Mouse (Mus musculus) urinary bladder, adult 18-20 months (tissue): ENCODE measurements around the gene Zfp872.
A peak's percentile ranks its signal among the peaks of the same experiment; 100 is the strongest.
"Not testable (repeated sequence)": the region's sequence is repeated elsewhere in the genome, so short reads cannot be mapped to it uniquely, and the experiment has no call there.

Source experiments
- DNase-seq, 2 experiments: peaks; one replicate each; pipeline ENCODE4 v3.0.0; 2022; ENCODE audit warnings: low spot score in 2 of 2, mixed read lengths in 2 of 2

The Zfp872 gene

DNA sequence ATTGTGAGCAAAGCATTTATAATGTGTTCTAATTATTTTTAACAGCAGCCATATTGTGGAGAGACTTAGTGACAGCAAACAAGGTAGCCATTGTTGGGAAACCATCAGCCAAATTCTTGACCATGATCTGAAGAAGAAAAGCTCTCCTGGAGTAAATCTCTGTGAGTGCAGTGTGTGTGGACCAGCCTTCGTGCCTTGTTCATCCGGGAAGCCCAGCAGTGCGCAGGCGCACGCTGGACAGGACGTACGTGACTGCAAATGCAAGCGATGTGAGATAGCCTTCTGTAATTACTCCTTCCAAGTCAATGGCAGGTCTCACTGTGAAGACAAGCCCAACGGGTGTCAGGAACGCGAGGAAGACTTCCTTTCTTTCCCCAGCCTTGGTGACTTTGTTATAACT, 18.6 kb upstream of the Zfp872 start:
- DNase-seq, result no peak

- DNase-seq, result no peak
Observed at GRCm38 (mm10) chr9:22172318-22172717, 15.6 kb upstream of the Zfp872 start.

- peak; percentile 18 for DNase-seq
Observed at GRCm38 (mm10) chr9:22196412-22196811, 8.5 kb downstream of the Zfp872 start.

GRCm38 (mm10) chr9:22213785-22214194, 25.9 kb downstream of the Zfp872 start:
- DNase-seq, result peak in 1 of 2 experiments; percentile 36

- no peak for DNase-seq
Observed at GRCm38 (mm10) chr9:22214549-22214948, 26.7 kb downstream of the Zfp872 start.

- DNase-seq, result no peak
Observed at GRCm38 (mm10) chr9:22216705-22217104, 28.8 kb downstream of the Zfp872 start.

- DNase-seq, result no peak
Observed at GRCm38 (mm10) chr9:22217858-22218493, 30.1 kb downstream of the Zfp872 start.

- DNase-seq, result no peak
Observed at GRCm38 (mm10) chr9:22224066-22224465, 36.2 kb downstream of the Zfp872 start.

DNA sequence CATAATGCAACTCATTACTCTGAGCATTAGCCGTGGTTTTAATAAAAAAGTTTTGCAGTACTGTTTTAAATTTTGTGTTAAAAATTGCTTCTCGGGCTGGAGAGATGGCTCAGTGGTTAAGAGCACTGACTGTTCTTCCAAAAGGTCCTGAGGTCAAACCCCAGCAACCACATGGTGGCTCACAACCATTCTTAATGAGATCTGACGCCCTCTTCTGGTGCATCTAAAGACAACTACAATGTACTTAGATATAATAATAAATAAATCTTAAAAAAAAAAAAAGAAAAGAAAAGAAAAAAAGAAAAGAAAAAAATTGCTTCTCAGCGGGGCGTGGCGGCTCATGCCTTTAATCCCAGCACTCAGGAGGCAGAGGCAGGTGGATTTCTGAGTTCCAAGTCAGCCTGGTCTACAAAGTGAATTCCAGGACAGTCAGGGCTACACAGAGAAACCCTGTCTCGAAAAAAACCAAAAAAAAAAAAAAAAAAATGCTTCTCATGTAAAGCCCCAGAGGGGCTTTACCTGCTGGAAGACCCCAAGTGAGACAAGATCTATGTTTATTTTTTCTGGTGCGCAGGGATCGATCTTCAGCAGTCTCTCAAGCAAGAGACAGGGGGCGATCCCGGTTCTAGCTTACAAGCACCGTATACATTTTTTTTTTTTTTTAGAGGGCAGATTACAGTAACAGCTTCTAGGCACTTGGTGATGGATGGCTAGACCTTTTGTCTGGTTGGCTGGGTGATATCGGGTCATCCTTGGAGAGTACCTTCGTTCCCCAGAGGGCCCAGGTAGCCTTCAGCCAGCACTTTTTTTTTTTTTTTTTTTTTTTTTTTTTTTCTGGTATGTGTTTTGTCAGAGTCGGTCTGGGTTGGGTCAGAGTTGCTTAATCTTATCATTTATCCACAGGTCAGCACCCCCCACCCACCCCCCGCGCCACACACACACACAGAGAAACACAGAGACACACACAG, 36.9 kb downstream of the Zfp872 start:
- DNase-seq, result no peak

DNA sequence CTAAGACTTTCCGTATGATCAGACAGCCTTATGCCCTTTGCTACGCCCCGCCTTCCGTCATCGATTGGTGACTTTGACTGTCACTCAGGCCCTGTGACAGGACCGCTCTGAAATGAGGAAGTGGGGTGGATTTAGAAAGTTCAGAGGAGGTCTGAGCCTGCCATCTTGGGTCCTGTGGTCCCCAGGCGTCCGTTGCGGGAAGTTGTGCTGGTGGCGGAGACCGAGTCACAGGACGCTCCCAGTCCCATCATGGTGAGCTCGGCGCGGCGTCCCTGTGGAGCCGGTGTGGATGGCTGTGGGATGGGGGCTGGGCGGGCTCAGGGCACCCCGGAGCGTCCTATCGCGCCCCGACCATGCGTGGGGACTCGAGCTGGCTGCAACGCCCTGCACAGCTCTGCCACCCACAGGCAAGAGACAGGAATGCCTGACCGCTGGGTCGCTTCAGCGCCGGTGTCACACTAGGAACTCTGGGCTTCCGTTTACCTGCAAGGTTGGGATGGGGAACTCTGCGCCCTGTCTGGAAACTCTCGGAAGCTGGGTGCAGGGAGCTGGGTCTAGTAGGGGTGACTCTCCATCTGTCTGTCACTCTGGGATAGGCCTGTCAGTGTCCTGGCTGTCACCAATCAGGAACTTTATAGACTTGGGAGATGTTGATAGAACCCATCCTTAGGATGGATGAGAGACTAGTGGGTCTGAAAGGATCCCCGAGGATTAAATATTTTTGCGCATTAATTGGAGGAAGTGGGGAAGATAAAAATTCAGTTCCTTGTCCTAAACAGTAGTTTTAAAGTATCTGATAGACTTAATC, 37.9 kb downstream of the Zfp872 start, which contains the start of gene Zfp809:
TSS of gene Zfp809 (plus strand) at position 134 of the 808 bp plus-strand sequence.
- peak; percentile 98 to 100 for DNase-seq

- DNase-seq, result not testable (repeated sequence)
Observed at GRCm38 (mm10) chr9:22226389-22226673, 38.4 kb downstream of the Zfp872 start.

DNA sequence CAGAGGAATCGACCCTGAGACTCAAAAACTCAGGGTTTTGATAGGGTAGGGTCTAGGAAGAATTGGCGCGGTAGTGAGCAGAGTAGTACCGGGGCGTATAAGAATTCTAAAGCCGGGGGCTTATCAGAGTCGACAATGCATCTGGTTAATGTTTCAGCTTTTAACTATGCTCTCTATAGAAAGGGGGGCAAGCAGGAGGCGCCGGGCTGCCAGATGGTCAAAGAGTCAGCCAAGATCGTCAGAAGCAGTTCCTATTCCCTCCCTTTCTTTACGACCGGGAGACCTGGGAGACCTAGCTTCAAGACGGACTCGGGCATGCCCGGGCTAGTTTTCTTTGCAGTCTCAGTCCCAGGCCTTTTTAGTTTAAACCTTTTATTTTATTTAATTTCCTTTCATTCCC, 39.0 kb downstream of the Zfp872 start:
- peak; percentile 54 to 68 for DNase-seq

DNA sequence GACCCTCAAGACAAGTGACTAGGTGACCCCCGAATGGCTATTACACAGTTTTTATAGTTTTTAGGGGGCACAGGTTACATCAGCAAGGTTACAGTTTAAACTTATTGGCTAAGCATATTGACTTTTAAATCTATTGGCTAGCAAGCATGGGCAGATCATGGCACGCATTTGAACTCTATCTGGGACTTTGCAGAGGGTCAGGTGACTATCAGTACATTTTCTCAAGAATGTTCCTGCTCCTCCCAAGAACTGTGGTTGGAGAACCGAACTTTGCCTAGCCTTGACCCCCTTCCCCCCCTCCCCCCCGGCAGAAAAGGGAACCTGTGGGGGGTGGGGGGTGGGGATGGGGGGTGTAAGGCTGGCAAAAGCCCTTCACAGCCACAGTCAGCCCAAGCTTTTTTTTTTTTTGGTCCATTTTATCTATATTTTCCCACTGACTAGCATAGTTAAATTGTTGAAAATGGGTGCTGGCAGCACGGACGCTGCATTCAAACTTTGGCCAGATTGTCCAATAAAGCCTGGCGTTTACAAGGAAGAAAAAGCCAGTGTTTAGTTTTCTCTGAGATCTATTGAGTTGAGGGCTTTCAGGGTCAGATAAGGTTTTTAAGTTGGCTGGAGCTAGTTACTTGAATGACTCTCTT, 41.6 kb downstream of the Zfp872 start:
- DNase-seq, result no peak

GRCm38 (mm10) chr9:22230061-22230460, 42.2 kb downstream of the Zfp872 start:
- DNase-seq, result no peak

DNA sequence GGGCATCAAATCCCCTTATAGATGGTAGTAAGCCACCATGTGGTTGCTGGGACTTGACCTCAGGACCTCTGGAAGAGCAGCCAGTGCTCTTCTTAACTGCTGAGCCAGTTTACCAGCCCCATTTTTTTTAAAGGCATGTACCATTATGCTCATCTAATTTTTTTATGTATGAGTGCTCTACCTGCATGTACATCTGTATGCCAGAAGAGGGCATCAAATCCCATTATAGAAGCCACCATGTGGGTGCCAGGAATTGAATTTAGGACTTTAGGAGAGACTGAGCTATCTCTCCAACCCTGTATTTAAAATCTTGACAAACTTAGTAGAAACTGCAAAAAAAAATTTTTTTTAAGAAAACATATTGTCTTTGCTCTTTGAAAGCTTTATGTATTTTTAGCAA, 42.7 kb downstream of the Zfp872 start:
- DNase-seq, result no peak

GRCm38 (mm10) chr9:22240001-22240400, 52.1 kb downstream of the Zfp872 start:
- no peak for DNase-seq

- no peak for DNase-seq
Observed at GRCm38 (mm10) chr9:22244242-22244641, 56.4 kb downstream of the Zfp872 start.
